Mouse (Mus musculus) limb, embryonic 12.5 days (tissue): ENCODE results near the gene Npdc1. TPM values are rescaled to one million over a fixed set of nuclear protein-coding genes. Genes with fewer than 3 reads are reported as not detected.
A peak's percentile ranks its signal among the peaks of the same experiment; 100 is the strongest.

Experiments used
- ATAC-seq: fragments of 200-750 bp; cut with Nextera tagmentation; 2 replicates; pipeline ENCODE4 v1.8.0; 2017; ENCODE audit warnings: low read depth, moderate TSS enrichment; ENCODE audit not compliant: insufficient number of reproducible peaks, insufficient read depth, low FRiP score, low TSS enrichment
- H3K27ac ChIP-seq: fragments of 300-500 bp; sonication (generic); 2 replicates; pipeline ENCODE4 v1.5.1; 2016; ENCODE audit warnings: mild to moderate bottlenecking, moderate library complexity
- H3K27me3 ChIP-seq: fragments of 300-500 bp; sonication (generic); 2 replicates; pipeline ENCODE4 v1.6.1; 2016; ENCODE audit warnings: mild to moderate bottlenecking, moderate library complexity
- H3K36me3 ChIP-seq: fragments of 300-500 bp; sonication (generic); 2 replicates; pipeline ENCODE4 v1.6.1; 2016; ENCODE audit warnings: mild to moderate bottlenecking, moderate library complexity
- H3K4me1 ChIP-seq: fragments of 300-500 bp; sonication (generic); replicated peaks from 2 replicates; pipeline ENCODE4 v1.6.1; 2016
- H3K4me2 ChIP-seq: fragments of 300-500 bp; sonication (generic); 2 replicates; pipeline ENCODE4 v1.6.1; 2016; ENCODE audit warnings: mild to moderate bottlenecking, moderate library complexity
- H3K4me3 ChIP-seq: fragments of 300-500 bp; sonication (generic); replicated peaks from 2 replicates; pipeline ENCODE4 v1.5.1; 2016; ENCODE audit warnings: mild to moderate bottlenecking
- H3K9ac ChIP-seq: fragments of 300-500 bp; sonication (generic); replicated peaks from 2 replicates; pipeline ENCODE4 v1.6.1; 2016; ENCODE audit warnings: mild to moderate bottlenecking, moderate library complexity
- H3K9me3 ChIP-seq: fragments of 300-500 bp; sonication (generic); 2 replicates; pipeline ENCODE4 v1.6.1; 2016; ENCODE audit warnings: mild to moderate bottlenecking, moderate library complexity
- WGBS: fragments of 180-500 bp; shearing (Covaris S2); methylation state at CpG from one replicate; pipeline ENCODE4 v1.1.7; 2016; 5-methylcytosine and 5-hydroxymethylcytosine counted together
- polyA plus RNA-seq: library from polyadenylated mRNA; unstranded; fragments of >200 nt; fragmentation: Nextera tagmentation; extraction: Ambion mirVana; gene quantifications from 2 replicates; pipeline ENCODE4 v1.2.1, GENCODE M21; 2016

The Npdc1 gene
- polyA plus RNA-seq, 1 experiment from 2014 or later, result 10.9 TPM

DNA sequence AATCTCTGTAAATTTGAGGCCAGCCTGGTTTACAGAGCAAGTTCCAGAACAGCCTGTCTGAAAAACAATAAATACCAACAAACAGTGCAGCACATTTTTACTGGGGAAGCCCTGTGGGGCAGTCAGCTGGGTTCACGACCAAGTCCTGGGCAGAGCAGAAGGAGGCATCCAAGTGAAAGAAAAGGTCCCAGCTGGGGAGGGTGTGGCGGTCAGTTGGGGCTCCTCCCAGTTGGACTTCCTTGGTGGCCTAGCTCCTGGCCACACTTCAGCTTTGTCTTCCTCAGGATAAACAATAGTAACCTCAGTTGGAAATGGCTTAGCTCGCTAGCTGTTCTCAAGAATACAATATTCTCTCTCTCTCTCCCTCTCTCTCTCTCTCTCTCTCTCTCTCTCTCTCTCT, 18.3 kb downstream of the Npdc1 start:
- no peak overlapping the region for H3K9ac ChIP-seq
- H3K4me1 ChIP-seq, result no peaks in the 10 kb centered on the region
- H3K27ac ChIP-seq, result no peak overlapping the region
- H3K4me3 ChIP-seq, result no peak overlapping the region
- peaks cover 12% of the 10 kb centered on the region; the same call in 1 of the 2 replicates for H3K27me3 ChIP-seq
- H3K4me2 ChIP-seq, result no peak overlapping the region
- WGBS, result 32% methylated on average over 3 of the region's 3 CpGs
- no peaks in the 10 kb centered on the region for H3K9me3 ChIP-seq
- no peak for ATAC-seq
- no peaks in the 10 kb centered on the region for H3K36me3 ChIP-seq

DNA sequence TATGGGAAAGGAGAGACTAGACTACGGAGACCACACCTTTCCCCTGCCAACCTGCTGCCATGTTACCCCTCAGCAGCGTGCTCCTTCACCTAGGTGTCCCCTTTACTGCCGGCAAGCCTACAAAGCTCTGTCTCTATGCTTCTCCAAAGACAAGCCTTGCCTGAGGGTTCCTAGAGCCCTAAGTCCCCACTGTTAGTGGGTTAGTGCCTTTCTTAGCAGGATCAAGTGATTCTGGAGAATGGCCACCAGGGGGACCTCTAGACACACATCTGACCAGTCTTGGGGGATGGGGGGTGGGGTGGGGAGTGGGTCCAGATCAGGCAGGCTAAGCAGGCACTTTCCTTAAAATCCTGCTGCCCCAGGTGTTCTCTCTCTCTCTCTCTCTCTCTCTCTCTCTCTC, 22.7 kb downstream of the Npdc1 start:
- Histone ChIP-seq H3K4me1 (no peaks in the 10 kb centered on the region), H3K27ac (no peak overlapping the region), H3K27me3 (peaks cover 57% of the 10 kb centered on the region), H3K4me3 (no peak overlapping the region), H3K36me3 (no peaks in the 10 kb centered on the region), H3K4me2 (no peak overlapping the region), H3K9me3 (no peaks in the 10 kb centered on the region), H3K9ac (no peak overlapping the region)
- ATAC-seq, result no peak
- WGBS, result 17% methylated on average over 3 of the region's 3 CpGs

DNA sequence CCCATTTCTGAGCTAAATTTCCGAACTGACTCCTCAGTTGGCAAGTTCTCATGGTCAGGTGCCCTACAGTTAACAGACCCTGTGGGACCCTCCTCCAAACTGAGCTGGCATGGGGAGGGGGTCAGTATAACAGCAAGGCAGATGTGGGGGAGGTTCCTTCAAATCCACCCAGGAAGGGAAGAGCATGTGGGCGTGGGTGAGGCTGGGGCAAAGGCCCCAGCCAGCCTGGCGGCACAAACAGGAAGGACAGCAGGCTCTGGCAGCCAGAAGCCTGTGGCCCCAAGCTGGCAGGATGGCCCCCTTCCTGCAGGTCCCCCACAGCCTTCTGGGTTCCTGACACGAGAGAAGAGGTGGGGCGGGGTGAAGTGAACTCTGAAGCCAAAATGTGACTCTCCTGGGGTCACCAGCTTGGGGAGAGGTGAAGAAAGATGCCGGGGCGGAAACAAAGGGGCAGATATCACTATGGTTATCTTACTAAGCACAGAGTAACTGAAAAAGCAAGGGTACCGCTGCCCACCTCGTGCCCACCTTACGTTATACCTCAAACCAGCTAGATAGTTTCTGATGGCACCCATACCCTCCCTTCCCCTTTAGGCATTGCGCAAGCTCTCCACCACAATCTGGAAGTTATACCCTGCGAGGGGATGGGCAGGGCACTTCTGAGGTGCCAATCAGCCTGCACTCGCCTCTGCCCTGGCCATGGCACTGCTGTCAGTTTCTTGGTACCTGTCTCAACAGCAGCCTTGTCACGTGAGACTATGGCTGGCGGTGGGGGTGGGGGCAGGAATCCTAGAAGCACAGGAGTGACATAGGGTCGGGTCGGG, 23.6 kb downstream of the Npdc1 start, which contains the start of gene Fut7:
Gene Fut7 (plus strand): TSS at position 681 of the 824 bp plus-strand sequence.
- Histone ChIP-seq H3K9me3 (no peaks in the 10 kb centered on the region), H3K27ac (no peak within 1 kb of the TSS), H3K4me1 (no peaks in the 10 kb centered on the region), H3K27me3 (peaks cover 57% of the 10 kb centered on the region), H3K4me2 (no peak within 1 kb of the TSS), H3K4me3 (no peak within 1 kb of the TSS), H3K36me3 (no peaks in the 10 kb centered on the region), H3K9ac (0 out of 2 replicates have a peak within 1 kb of the TSS, but pooled peaks have one; percentile 2)
- ATAC-seq, result no peak
- WGBS, result 62% methylated on average over 17 of the region's 17 CpGs

DNA sequence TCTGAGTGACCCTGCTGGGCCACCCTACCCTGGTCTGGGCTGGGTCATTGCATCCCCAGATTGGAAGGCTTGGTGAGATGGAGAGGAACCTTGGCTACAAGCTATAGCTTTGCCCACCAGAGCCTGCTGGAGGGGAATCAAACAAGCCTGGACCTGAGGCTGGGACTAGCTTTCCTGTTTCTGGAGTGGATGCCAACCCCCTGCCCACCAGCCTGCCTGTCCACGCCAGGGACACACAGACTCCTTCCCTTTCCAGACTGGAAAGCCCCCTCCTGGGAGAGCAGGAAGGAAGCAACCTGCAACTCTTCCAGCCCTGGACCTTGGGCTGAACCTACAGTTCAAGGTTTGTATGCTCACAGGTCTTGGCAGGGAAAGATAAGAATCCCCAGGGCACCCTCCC, 24.5 kb downstream of the Npdc1 start:
- Histone ChIP-seq H3K9ac (no peak overlapping the region), H3K9me3 (no peaks in the 10 kb centered on the region), H3K36me3 (no peaks in the 10 kb centered on the region), H3K4me3 (no peak overlapping the region), H3K27me3 (peaks cover 50% of the 10 kb centered on the region), H3K27ac (no peak overlapping the region), H3K4me1 (no peaks in the 10 kb centered on the region), H3K4me2 (no peak overlapping the region)
- ATAC-seq, result no peak
- WGBS, result 47% methylated on average over 1 of the region's 1 CpGs

DNA sequence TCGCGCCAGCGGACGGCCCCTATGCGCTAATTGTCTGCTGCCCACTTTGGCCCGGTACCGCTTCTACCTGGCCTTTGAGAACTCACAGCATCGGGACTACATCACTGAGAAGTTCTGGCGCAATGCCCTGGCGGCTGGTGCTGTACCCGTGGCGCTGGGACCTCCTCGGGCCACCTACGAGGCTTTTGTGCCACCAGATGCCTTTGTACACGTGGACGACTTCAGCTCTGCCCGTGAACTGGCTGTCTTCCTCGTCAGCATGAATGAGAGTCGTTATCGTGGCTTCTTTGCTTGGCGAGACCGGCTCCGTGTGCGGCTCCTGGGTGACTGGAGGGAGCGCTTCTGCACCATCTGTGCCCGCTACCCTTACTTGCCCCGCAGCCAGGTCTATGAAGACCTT, 26.3 kb downstream of the Npdc1 start:
- H3K4me2 ChIP-seq, result no peak overlapping the region
- H3K27me3 ChIP-seq, result peaks cover 69% of the 10 kb centered on the region
- ATAC-seq, result no peak
- 45% methylated on average over 27 of the region's 27 CpGs for WGBS
- no peak overlapping the region for H3K27ac ChIP-seq
- peaks cover 6% of the 10 kb centered on the region for H3K4me1 ChIP-seq
- peak overlapping the region; percentile 18; the same call in 1 of the 2 replicates for H3K9ac ChIP-seq
- H3K36me3 ChIP-seq, result no peaks in the 10 kb centered on the region
- H3K9me3 ChIP-seq, result no peaks in the 10 kb centered on the region
- H3K4me3 ChIP-seq, result no peak overlapping the region

DNA sequence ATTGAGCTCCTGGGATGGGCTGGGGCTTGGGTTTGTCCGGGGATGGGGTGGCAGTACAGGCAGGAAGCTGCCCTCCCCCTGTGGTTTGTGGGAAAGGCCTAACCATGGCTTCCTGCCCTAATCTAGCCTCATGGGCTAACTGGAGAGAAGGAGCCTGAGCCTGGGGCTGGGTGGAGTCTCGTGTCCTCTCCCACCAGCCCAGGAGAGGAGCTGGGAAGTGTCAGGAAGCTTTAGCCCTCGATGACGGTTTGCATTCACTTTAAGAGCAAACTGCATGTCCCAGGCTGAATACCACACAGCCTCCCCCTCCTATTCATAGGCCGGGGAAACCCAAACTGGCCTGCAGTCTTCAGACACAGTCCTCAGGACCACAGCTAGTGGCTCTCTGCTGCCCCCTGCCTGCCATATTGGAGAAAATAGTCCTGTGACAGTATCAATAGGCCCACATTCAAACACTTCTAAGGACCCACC, 27.6 kb downstream of the Npdc1 start:
- Histone ChIP-seq H3K4me1 (peaks cover 6% of the 10 kb centered on the region), H3K36me3 (no peaks in the 10 kb centered on the region), H3K27ac (no peak overlapping the region), H3K4me2 (no peak overlapping the region), H3K4me3 (no peak overlapping the region), H3K9me3 (no peaks in the 10 kb centered on the region), H3K9ac (no peak overlapping the region), H3K27me3 (peaks cover 78% of the 10 kb centered on the region)
- WGBS, result 31% methylated on average over 5 of the region's 5 CpGs
- ATAC-seq, result no peak

DNA sequence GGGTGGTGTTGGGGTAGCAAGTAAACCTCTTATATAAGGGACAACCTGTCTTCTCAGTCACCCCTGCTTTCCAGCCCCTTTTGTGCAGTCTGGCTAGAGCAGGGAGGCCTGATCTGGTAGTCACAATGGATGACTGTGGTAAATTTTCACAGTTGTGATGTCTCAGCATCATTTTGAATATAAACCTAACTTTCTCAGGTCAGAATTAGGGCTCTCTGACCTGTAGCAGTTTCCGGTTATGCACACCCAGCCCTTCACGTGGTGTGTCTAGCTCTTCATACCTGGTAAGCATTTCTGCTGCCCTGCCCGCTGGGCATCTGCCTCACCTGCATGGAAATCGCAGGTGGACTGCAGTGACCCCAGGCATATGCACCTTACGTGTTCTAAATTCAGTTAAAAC, 28.1 kb downstream of the Npdc1 start:
- H3K4me2 ChIP-seq, result no peak overlapping the region
- no peaks in the 10 kb centered on the region for H3K9me3 ChIP-seq
- H3K27ac ChIP-seq, result no peak overlapping the region
- no peaks in the 10 kb centered on the region for H3K36me3 ChIP-seq
- WGBS, result 89% methylated on average over 5 of the region's 5 CpGs
- no peak for ATAC-seq
- peaks cover 6% of the 10 kb centered on the region for H3K4me1 ChIP-seq
- H3K9ac ChIP-seq, result no peak overlapping the region
- H3K27me3 ChIP-seq, result peaks cover 79% of the 10 kb centered on the region
- H3K4me3 ChIP-seq, result no peak overlapping the region

DNA sequence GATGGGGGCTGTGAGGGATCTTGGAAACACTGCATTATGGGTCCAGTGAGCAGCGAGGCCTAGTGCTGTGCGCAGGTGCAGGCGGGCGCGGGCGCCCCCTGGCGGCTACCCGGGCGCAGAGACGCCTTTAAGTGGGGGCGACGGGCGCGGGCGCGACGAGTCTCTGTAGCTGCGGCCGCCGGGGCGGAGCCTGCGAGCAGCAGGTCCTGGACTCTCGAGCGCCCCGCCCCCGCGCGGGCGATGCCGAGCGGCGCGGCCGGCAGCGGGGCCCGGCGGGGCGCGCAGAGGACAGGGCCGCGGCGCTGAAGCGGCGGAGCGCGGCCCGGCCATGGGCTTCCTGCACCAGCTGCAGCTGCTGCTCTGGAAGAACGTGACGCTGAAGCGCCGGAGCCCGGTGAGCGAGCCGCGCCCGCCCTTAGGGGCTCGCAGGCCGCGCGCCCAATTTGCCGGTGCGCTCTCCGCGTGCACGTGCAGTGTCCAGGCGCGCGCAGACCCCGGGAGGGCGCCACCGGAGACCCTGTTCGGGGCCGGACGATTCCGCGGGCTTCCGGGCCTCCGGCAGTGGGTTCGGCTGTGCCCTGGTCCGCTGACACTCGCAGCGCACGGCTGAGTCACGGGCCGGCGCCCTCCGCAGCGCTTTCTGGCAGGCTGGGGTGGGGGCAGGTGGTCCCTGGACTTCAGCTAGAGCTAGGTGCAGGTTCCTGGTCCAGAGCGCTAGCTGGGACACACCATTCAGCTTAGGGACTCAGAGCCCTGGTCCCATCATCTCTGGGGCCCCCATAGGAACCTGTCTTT, 29.5 kb downstream of the Npdc1 start, which contains the start of gene Abca2:
Gene Abca2 (plus strand): TSS at position 262 of the 795 bp plus-strand sequence.
- H3K4me2 ChIP-seq, result peak within 1 kb of the TSS; percentile 94
- under 1% methylated on average over 83 of the region's 89 CpGs for WGBS
- no peaks in the 10 kb centered on the region for H3K36me3 ChIP-seq
- H3K27me3 ChIP-seq, result peaks cover 65% of the 10 kb centered on the region
- no peaks in the 10 kb centered on the region for H3K9me3 ChIP-seq
- ATAC-seq, result peak; percentile 88
- H3K4me3 ChIP-seq, result peak within 1 kb of the TSS; percentile 75
- H3K4me1 ChIP-seq, result peaks cover 6% of the 10 kb centered on the region
- H3K27ac ChIP-seq, result no peak within 1 kb of the TSS
- H3K9ac ChIP-seq, result peak within 1 kb of the TSS; percentile 75

DNA sequence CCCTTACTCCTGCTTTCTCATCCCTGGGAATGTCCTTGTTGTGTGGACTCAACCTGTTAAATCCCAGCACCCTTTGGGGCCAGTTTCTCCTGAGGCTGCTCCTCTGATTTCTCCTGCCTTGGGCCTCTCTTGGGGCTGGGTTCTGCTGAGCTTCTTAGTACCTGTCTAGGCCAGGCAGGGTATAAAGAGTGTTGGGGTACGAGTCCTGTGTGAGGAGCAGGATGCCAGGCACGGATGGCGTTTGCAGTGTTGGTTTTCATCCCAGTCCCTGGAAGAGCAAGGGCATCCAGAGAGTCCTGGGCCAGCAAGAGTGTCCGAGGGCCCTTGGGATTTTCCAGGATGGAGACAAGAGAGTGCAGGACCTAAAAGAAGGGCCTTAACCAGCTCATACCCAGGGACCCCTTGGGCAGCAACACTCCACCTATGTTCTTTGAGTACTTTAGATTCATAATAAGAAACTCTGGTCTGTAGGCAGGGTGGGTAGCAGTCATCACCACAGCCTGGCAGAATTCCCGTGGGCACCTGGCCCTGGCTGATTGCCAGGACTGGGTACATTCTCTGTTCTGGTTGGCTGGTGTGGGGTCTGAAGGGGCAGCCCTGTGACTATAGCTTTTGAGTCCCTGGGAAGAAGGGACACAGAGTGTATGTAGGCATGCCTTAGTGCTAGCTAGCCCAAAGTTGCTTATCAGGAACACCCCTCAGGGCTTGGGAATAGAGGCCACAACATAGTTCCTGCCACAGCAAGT, 30.5 kb downstream of the Npdc1 start:
- Histone ChIP-seq H3K27ac (no peak overlapping the region), H3K36me3 (no peaks in the 10 kb centered on the region), H3K4me3 (peak overlapping the region; percentile 75), H3K4me1 (peaks cover 6% of the 10 kb centered on the region), H3K9me3 (no peaks in the 10 kb centered on the region), H3K4me2 (peak overlapping the region; percentile 94), H3K9ac (no peak overlapping the region; the same call in 1 of the 2 replicates), H3K27me3 (peaks cover 55% of the 10 kb centered on the region)
- 69% methylated on average over 5 of the region's 5 CpGs for WGBS
- ATAC-seq, result no peak

DNA sequence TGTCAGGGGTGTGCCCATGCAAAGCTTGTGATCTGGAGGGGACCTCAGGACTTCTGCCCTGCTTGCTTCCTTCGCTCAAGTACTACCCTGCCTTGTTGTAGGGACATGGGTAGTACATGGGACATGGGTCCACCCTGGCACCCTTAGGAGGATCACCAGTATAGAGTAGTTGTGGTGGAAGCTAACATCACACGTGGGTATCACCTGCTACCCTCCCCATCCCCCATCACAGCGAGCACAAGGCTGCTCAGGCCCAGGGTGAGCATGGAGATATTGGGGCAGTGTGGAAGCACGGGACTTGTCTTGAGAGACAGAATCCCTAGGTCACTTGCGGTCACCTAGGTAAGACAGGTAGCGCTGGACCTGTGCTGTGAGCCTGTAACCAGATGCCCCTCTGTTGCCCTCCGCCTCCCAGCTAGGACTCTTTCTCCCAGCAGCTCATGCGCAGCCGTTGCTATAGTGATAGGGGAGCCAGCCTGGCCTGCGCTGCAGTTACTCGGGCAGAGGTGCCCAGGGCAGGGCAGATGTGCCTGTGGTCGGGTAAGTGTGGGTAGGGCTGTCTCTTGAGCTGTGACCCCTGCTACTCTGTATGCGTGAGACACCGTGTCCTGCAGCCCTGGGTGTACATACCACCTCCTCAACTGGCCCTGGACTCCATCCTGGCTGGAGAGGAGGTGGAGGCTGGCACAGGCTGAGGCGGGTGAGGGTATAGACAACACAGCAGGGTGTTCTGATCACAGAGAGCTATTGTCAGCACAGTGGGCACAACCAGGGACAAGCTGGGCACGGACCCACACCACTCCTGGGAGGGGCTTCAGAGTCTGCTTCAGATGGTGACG, 31.5 kb downstream of the Npdc1 start:
- H3K4me1 ChIP-seq, result peaks cover 6% of the 10 kb centered on the region
- no peak overlapping the region for H3K4me2 ChIP-seq
- H3K9me3 ChIP-seq, result no peaks in the 10 kb centered on the region
- no peak overlapping the region for H3K27ac ChIP-seq
- 76% methylated on average over 17 of the region's 17 CpGs for WGBS
- H3K4me3 ChIP-seq, result no peak overlapping the region
- ATAC-seq, result no peak
- H3K27me3 ChIP-seq, result peaks cover 45% of the 10 kb centered on the region
- H3K36me3 ChIP-seq, result no peaks in the 10 kb centered on the region
- H3K9ac ChIP-seq, result no peak overlapping the region
